Mouse (Mus musculus) neural tube, embryonic 13.5 days (tissue): ENCODE measurements around the gene Mrpl47. TPM values are rescaled to one million over a fixed set of nuclear protein-coding genes. Genes with fewer than 3 reads are reported as not detected.
"Not testable (repeated sequence)": the region's sequence is repeated elsewhere in the genome, so short reads cannot be mapped to it uniquely, and the experiment has no call there.

Experiments used
- ATAC-seq: fragments of 200-750 bp; cut with Nextera tagmentation; 2 replicates; pipeline ENCODE4 v1.8.0; 2017; ENCODE audit warnings: low read depth, mild to moderate bottlenecking, moderate TSS enrichment, moderate library complexity
- H3K27ac ChIP-seq: fragments of 300-500 bp; sonication (generic); replicated peaks from 2 replicates; pipeline ENCODE4 v1.5.1; 2015; ENCODE audit warnings: moderate library complexity, mild to moderate bottlenecking, inconsistent platforms
- H3K27me3 ChIP-seq: fragments of 300-500 bp; sonication (generic); 2 replicates; pipeline ENCODE4 v1.6.1; 2015; ENCODE audit warnings: mild to moderate bottlenecking, inconsistent platforms
- H3K36me3 ChIP-seq: fragments of 300-500 bp; sonication (generic); 2 replicates; pipeline ENCODE4 v1.6.1; 2015; ENCODE audit warnings: mild to moderate bottlenecking, inconsistent platforms
- H3K4me1 ChIP-seq: fragments of 300-500 bp; sonication (generic); replicated peaks from 2 replicates; pipeline ENCODE4 v1.6.1; 2015; ENCODE audit warnings: inconsistent platforms
- H3K4me2 ChIP-seq: fragments of 300-500 bp; sonication (generic); 2 replicates; pipeline ENCODE4 v1.6.1; 2015; ENCODE audit warnings: inconsistent platforms, mild to moderate bottlenecking, moderate library complexity
- H3K4me3 ChIP-seq: fragments of 300-500 bp; sonication (generic); 2 replicates; pipeline ENCODE4 v1.5.1; 2015; ENCODE audit warnings: mild to moderate bottlenecking, inconsistent platforms
- H3K9ac ChIP-seq: fragments of 300-500 bp; sonication (generic); 2 replicates; pipeline ENCODE4 v1.6.1; 2015; ENCODE audit warnings: moderate library complexity, mild to moderate bottlenecking, inconsistent platforms
- H3K9me3 ChIP-seq: fragments of 300-500 bp; sonication (generic); 2 replicates; pipeline ENCODE4 v1.6.1; 2016; ENCODE audit warnings: inconsistent platforms
- WGBS: fragments of 180-500 bp; shearing (Covaris S2); methylation state at CpG from one replicate; pipeline ENCODE4 v1.1.7; 2015; 5-methylcytosine and 5-hydroxymethylcytosine counted together
- polyA plus RNA-seq: library from polyadenylated mRNA; unstranded; fragments of >200 nt; fragmentation: Nextera tagmentation; extraction: Ambion mirVana; gene quantifications from 2 replicates; pipeline ENCODE4 v1.2.1, GENCODE M21; 2015

Gene Mrpl47
- polyA plus RNA-seq, 1 experiment from 2014 or later: 35.4 TPM

- ATAC-seq: not testable (repeated sequence)
- WGBS: 89% methylated on average over 10 of the region's 10 CpGs
These were observed 32.8 kb downstream of the Mrpl47 start for GRCm38 (mm10) chr3:32704632-32705031.

GRCm38 (mm10) chr3:32704021-32704420, 33.4 kb downstream of the Mrpl47 start:
- ATAC-seq, H3K9ac ChIP-seq, H3K4me2 ChIP-seq, H3K27me3 ChIP-seq, H3K4me1 ChIP-seq, H3K9me3 ChIP-seq, H3K36me3 ChIP-seq, H3K27ac ChIP-seq, H3K4me3 ChIP-seq: not testable (repeated sequence)
- 91% methylated on average over 6 of the region's 6 CpGs for WGBS

More at GRCm38 (mm10) chr3:32704632-32705031, 32.8 kb downstream of the Mrpl47 start:
- H3K36me3 ChIP-seq, H3K4me2 ChIP-seq, H3K27me3 ChIP-seq, H3K9me3 ChIP-seq, H3K27ac ChIP-seq, H3K4me1 ChIP-seq, H3K9ac ChIP-seq, H3K4me3 ChIP-seq: not testable (repeated sequence)

GRCm38 (mm10) chr3:32698228-32698863, 39.1 kb downstream of the Mrpl47 start:
- H3K27me3 ChIP-seq: no peaks in the 10 kb centered on the region
- H3K4me1 ChIP-seq: no peaks in the 10 kb centered on the region
- peak; percentile 56 for ATAC-seq
- H3K36me3 ChIP-seq: no peaks in the 10 kb centered on the region
- no peaks in the 10 kb centered on the region for H3K9me3 ChIP-seq
- H3K27ac ChIP-seq: no peak overlapping the region
- H3K9ac ChIP-seq: no peak overlapping the region
- H3K4me3 ChIP-seq: no peak overlapping the region
- 32% methylated on average over 7 of the region's 7 CpGs for WGBS
- H3K4me2 ChIP-seq: no peak overlapping the region

- Histone ChIP-seq H3K9ac (no peak overlapping the region), H3K4me2 (no peak overlapping the region), H3K27ac (no peak overlapping the region), H3K27me3 (no peaks in the 10 kb centered on the region), H3K36me3 (no peaks in the 10 kb centered on the region), H3K9me3 (no peaks in the 10 kb centered on the region), H3K4me1 (no peaks in the 10 kb centered on the region), H3K4me3 (no peak overlapping the region)
- WGBS: 88% methylated on average over 4 of the region's 4 CpGs
- ATAC-seq: no peak
These were observed 41.8 kb downstream of the Mrpl47 start for GRCm38 (mm10) chr3:32695583-32695980.

- Histone ChIP-seq H3K4me1 (no peaks in the 10 kb centered on the region), H3K36me3 (no peaks in the 10 kb centered on the region), H3K27ac (no peak overlapping the region), H3K9me3 (no peaks in the 10 kb centered on the region), H3K27me3 (no peaks in the 10 kb centered on the region), H3K4me2 (no peak overlapping the region), H3K4me3 (no peak overlapping the region), H3K9ac (no peak overlapping the region)
- WGBS: 80% methylated on average over 12 of the region's 12 CpGs
- no peak for ATAC-seq
These were observed 42.4 kb downstream of the Mrpl47 start for GRCm38 (mm10) chr3:32694737-32695582.

GRCm38 (mm10) chr3:32694211-32694610, 43.2 kb downstream of the Mrpl47 start:
- 56% methylated on average over 5 of the region's 5 CpGs for WGBS
- H3K4me2 ChIP-seq: no peak overlapping the region

GRCm38 (mm10) chr3:32691841-32692240, 45.6 kb downstream of the Mrpl47 start:
- Histone ChIP-seq H3K27me3 (no peaks in the 10 kb centered on the region), H3K9me3 (no peaks in the 10 kb centered on the region), H3K27ac (no peak overlapping the region), H3K36me3 (no peaks in the 10 kb centered on the region), H3K4me1 (no peaks in the 10 kb centered on the region), H3K4me2 (no peak overlapping the region), H3K9ac (no peak overlapping the region), H3K4me3 (no peak overlapping the region)
- WGBS: 86% methylated on average over 5 of the region's 5 CpGs
- no peak for ATAC-seq

More at GRCm38 (mm10) chr3:32694211-32694610, 43.2 kb downstream of the Mrpl47 start:
- Histone ChIP-seq H3K36me3 (no peaks in the 10 kb centered on the region), H3K9me3 (no peaks in the 10 kb centered on the region), H3K9ac (no peak overlapping the region), H3K4me1 (no peaks in the 10 kb centered on the region), H3K27ac (no peak overlapping the region), H3K27me3 (no peaks in the 10 kb centered on the region), H3K4me3 (no peak overlapping the region)
- ATAC-seq: no peak

GRCm38 (mm10) chr3:32690901-32691300, 46.5 kb downstream of the Mrpl47 start:
- H3K27ac ChIP-seq: no peak overlapping the region
- H3K4me2 ChIP-seq: no peak overlapping the region
- no peaks in the 10 kb centered on the region for H3K36me3 ChIP-seq
- no peak overlapping the region for H3K4me3 ChIP-seq
- H3K9ac ChIP-seq: no peak overlapping the region
- no peaks in the 10 kb centered on the region for H3K9me3 ChIP-seq
- H3K27me3 ChIP-seq: no peaks in the 10 kb centered on the region
- no peak for ATAC-seq
- 59% methylated on average over 1 of the region's 1 CpGs for WGBS
- no peaks in the 10 kb centered on the region for H3K4me1 ChIP-seq

- WGBS: 91% methylated on average over 3 of the region's 3 CpGs
- Histone ChIP-seq H3K27me3 (no peaks in the 10 kb centered on the region), H3K36me3 (no peaks in the 10 kb centered on the region), H3K9ac (no peak overlapping the region), H3K4me3 (no peak overlapping the region), H3K4me2 (no peak overlapping the region), H3K27ac (no peak overlapping the region), H3K4me1 (no peaks in the 10 kb centered on the region), H3K9me3 (no peaks in the 10 kb centered on the region)
- ATAC-seq: no peak
These were observed 47.4 kb downstream of the Mrpl47 start for GRCm38 (mm10) chr3:32690008-32690407.

- Histone ChIP-seq H3K4me3 (no peak overlapping the region), H3K27ac (no peak overlapping the region), H3K36me3 (no peaks in the 10 kb centered on the region), H3K9ac (no peak overlapping the region), H3K9me3 (no peaks in the 10 kb centered on the region), H3K4me1 (no peaks in the 10 kb centered on the region), H3K4me2 (no peak overlapping the region), H3K27me3 (no peaks in the 10 kb centered on the region)
- no peak for ATAC-seq
- WGBS: 87% methylated on average over 9 of the region's 9 CpGs
These were observed 47.8 kb downstream of the Mrpl47 start for GRCm38 (mm10) chr3:32689567-32689999.

- Histone ChIP-seq H3K4me1 (no peaks in the 10 kb centered on the region), H3K4me3 (no peak overlapping the region), H3K36me3 (no peaks in the 10 kb centered on the region), H3K27ac (no peak overlapping the region), H3K9ac (no peak overlapping the region), H3K4me2 (no peak overlapping the region), H3K9me3 (no peaks in the 10 kb centered on the region), H3K27me3 (no peaks in the 10 kb centered on the region)
- 69% methylated on average over 4 of the region's 4 CpGs for WGBS
- no peak for ATAC-seq
These were observed 50.2 kb downstream of the Mrpl47 start for GRCm38 (mm10) chr3:32687156-32687555.

- H3K9me3 ChIP-seq: no peaks in the 10 kb centered on the region
- H3K36me3 ChIP-seq: no peaks in the 10 kb centered on the region
- no peaks in the 10 kb centered on the region for H3K27me3 ChIP-seq
- WGBS: 72% methylated on average over 1 of the region's 1 CpGs
- ATAC-seq: no peak
- no peak overlapping the region for H3K9ac ChIP-seq
- no peak overlapping the region for H3K4me3 ChIP-seq
- no peak overlapping the region for H3K4me2 ChIP-seq
- no peaks in the 10 kb centered on the region for H3K4me1 ChIP-seq
- no peak overlapping the region for H3K27ac ChIP-seq
These were observed 50.9 kb downstream of the Mrpl47 start for GRCm38 (mm10) chr3:32686537-32686936.
